Mouse (Mus musculus) CH12.LX (cell line): ENCODE results near the gene Adamtsl1.

Source experiments
- BHLHE40 ChIP-seq: IDR thresholded peaks from 2 replicates; pipeline ENCODE4 v1.6.1; 2011; ENCODE audit warnings: mild to moderate bottlenecking, low read depth, low read length, improper control_type of control experiment
- CTCF ChIP-seq, 2 experiments: IDR thresholded peaks in 1 of 2; conservative IDR thresholded peaks in 1 of 2; 2 replicates each; pipeline ENCODE4 v1.5.1; 2011 to 2012; ENCODE audit warnings: low read depth in 2 of 2, low read length in 2 of 2, improper control_type of control experiment in 1 of 2, inconsistent platforms in 1 of 2, mild to moderate bottlenecking in 1 of 2, moderate library complexity in 1 of 2
- E2F4 ChIP-seq: IDR thresholded peaks from 2 replicates; pipeline ENCODE4 v1.6.1; 2011; ENCODE audit warnings: low read depth, low read length, improper control_type of control experiment; ENCODE audit not compliant: insufficient replicate concordance
- EP300 ChIP-seq: IDR thresholded peaks from 2 replicates; pipeline ENCODE4 v1.6.1; 2011; ENCODE audit warnings: low read length, improper control_type of control experiment
- JUN ChIP-seq: IDR thresholded peaks from 2 replicates; pipeline ENCODE4 v1.6.1; 2011; ENCODE audit warnings: low read depth, mild to moderate bottlenecking, low read length, improper control_type of control experiment, moderate library complexity; ENCODE audit not compliant: insufficient read depth
- MAFK ChIP-seq: IDR thresholded peaks from 2 replicates; pipeline ENCODE4 v1.6.1; 2011; ENCODE audit warnings: low read length, improper control_type of control experiment; ENCODE audit not compliant: insufficient replicate concordance
- MAX ChIP-seq: IDR thresholded peaks from 2 replicates; pipeline ENCODE4 v1.6.1; 2011; ENCODE audit warnings: low read length, improper control_type of control experiment
- MEF2A ChIP-seq: IDR thresholded peaks from 2 replicates; pipeline ENCODE4 v1.6.1; 2014; ENCODE audit warnings: low read depth, mild to moderate bottlenecking, inconsistent platforms, low read length, improper control_type of control experiment, borderline replicate concordance
- NRF1 ChIP-seq: IDR thresholded peaks from 2 replicates; pipeline ENCODE4 v1.6.1; 2014; ENCODE audit warnings: low read depth, mild to moderate bottlenecking, inconsistent platforms, low read length, improper control_type of control experiment, moderate library complexity
- SIN3A ChIP-seq: IDR thresholded peaks from 2 replicates; pipeline ENCODE4 v1.6.1; 2012; ENCODE audit warnings: low read length, improper control_type of control experiment, inconsistent platforms
- TBP ChIP-seq: conservative IDR thresholded peaks from 2 replicates; pipeline ENCODE4 v1.6.1; 2011; ENCODE audit warnings: low read depth, low read length, improper control_type of control experiment
- ZNF384 ChIP-seq: IDR thresholded peaks from 2 replicates; pipeline ENCODE4 v1.6.1; 2012; ENCODE audit warnings: low read depth, low read length, improper control_type of control experiment, inconsistent platforms

GRCm38 (mm10) chr4:85677621-85678020 lies 163.6 kb downstream of the Adamtsl1 start:
- TF ChIP-seq SIN3A = no peak
- TF ChIP-seq CTCF (conservative IDR thresholded peaks at IDR 0.05 in 1 of 2, IDR thresholded peaks at IDR 0.05 in 1 of 2; ENCODE audit: low read depth in 2 of 2, low read length in 2 of 2) = no peak
- TF ChIP-seq EP300 = no peak
- no peak for TF ChIP-seq ZNF384
- no peak for TF ChIP-seq MAFK
- TF ChIP-seq MEF2A = no peak
- no peak for TF ChIP-seq TBP
- no peak for TF ChIP-seq JUN
- TF ChIP-seq NRF1 = no peak
- no peak for TF ChIP-seq MAX
- no peak for TF ChIP-seq E2F4
- no peak for TF ChIP-seq BHLHE40
